Mouse (Mus musculus) lung, embryonic 14.5 days (tissue): ENCODE results near the gene Stk11ip. TPM values are rescaled to one million over a fixed set of nuclear protein-coding genes. Genes with fewer than 3 reads are reported as not detected.
A peak's percentile ranks its signal among the peaks of the same experiment; 100 is the strongest.

Experiments used
- ATAC-seq: fragments of 200-750 bp; cut with Nextera tagmentation; 2 replicates; pipeline ENCODE4 v1.8.0; 2017; ENCODE audit warnings: mild to moderate bottlenecking, moderate TSS enrichment, moderate library complexity; ENCODE audit not compliant: insufficient read depth
- DNase-seq: peaks from one replicate; pipeline ENCODE4 v3.0.0-alpha.2; 2015
- H3K27ac ChIP-seq: fragments of 300-500 bp; sonication (generic); 2 replicates; pipeline ENCODE4 v1.5.1; 2014; ENCODE audit warnings: low read depth, mild to moderate bottlenecking, moderate library complexity
- H3K27me3 ChIP-seq: fragments of 300-500 bp; sonication (generic); 2 replicates; pipeline ENCODE4 v1.6.1; 2014; ENCODE audit warnings: low read length, control low read depth; ENCODE audit not compliant: insufficient read depth
- H3K36me3 ChIP-seq: fragments of 300-500 bp; sonication (generic); 2 replicates; pipeline ENCODE4 v1.6.1; 2014; ENCODE audit warnings: control low read depth; ENCODE audit not compliant: insufficient read depth
- H3K4me1 ChIP-seq: fragments of 300-500 bp; sonication (generic); 2 replicates; pipeline ENCODE4 v1.6.1; 2014; ENCODE audit warnings: antibody characterized with exemption, control low read depth; ENCODE audit not compliant: insufficient read depth
- H3K4me2 ChIP-seq: fragments of 300-500 bp; sonication (generic); 2 replicates; pipeline ENCODE4 v1.6.1; 2014; ENCODE audit warnings: mild to moderate bottlenecking
- H3K4me3 ChIP-seq: fragments of 300-500 bp; sonication (generic); 2 replicates; pipeline ENCODE4 v1.5.1; 2014; ENCODE audit warnings: low read depth, low read length
- H3K9ac ChIP-seq: fragments of 300-500 bp; sonication (generic); 2 replicates; pipeline ENCODE4 v1.6.1; 2014
- H3K9me3 ChIP-seq: fragments of 300-500 bp; sonication (generic); 2 replicates; pipeline ENCODE4 v1.6.1; 2016; ENCODE audit warnings: low read depth, low read length, control low read depth
- CTCF ChIP-seq: IDR thresholded peaks from 2 replicates; pipeline ENCODE4 v1.5.1; 2016; ENCODE audit warnings: antibody characterized with exemption, low read depth
- WGBS: fragments of 180-500 bp; shearing (Covaris S2); extraction: QIAGEN DNeasy Blood & Tissue Kit; methylation state at CpG from one replicate; pipeline ENCODE4 v1.1.7; 2014; 5-methylcytosine and 5-hydroxymethylcytosine counted together
- polyA plus RNA-seq: library from polyadenylated mRNA; unstranded; fragments of >200 nt; fragmentation: Nextera tagmentation; extraction: Ambion mirVana; gene quantifications from 2 replicates; pipeline ENCODE4 v1.2.1, GENCODE M21; 2014

Stk11ip gene
- polyA plus RNA-seq, 1 experiment from 2014 or later, result 19.0 TPM

DNA sequence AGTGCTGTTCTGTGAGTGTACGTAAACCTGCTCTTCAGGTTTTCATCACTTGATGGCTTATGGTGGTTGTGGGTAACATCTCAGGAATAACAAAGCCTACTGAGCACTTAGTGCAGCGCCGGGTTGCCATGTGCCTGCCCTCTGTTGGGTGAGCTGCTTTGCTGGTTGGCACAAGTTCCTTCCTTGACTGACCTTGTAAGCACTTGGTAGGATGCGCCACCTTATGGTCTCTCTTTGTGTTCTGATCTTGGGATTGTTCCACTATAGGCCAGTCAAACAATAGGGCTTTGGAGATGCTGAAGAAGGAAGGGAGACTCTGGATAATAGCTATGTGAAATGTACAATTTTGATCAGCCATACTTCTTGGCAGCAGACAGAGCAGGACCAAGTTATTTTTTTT is 9.2 kb downstream of the Stk11ip start:
- WGBS, result 68% methylated on average over 4 of the region's 4 CpGs
- H3K9ac ChIP-seq, result no peak overlapping the region
- peaks cover 79% of the 10 kb centered on the region for H3K36me3 ChIP-seq

DNA sequence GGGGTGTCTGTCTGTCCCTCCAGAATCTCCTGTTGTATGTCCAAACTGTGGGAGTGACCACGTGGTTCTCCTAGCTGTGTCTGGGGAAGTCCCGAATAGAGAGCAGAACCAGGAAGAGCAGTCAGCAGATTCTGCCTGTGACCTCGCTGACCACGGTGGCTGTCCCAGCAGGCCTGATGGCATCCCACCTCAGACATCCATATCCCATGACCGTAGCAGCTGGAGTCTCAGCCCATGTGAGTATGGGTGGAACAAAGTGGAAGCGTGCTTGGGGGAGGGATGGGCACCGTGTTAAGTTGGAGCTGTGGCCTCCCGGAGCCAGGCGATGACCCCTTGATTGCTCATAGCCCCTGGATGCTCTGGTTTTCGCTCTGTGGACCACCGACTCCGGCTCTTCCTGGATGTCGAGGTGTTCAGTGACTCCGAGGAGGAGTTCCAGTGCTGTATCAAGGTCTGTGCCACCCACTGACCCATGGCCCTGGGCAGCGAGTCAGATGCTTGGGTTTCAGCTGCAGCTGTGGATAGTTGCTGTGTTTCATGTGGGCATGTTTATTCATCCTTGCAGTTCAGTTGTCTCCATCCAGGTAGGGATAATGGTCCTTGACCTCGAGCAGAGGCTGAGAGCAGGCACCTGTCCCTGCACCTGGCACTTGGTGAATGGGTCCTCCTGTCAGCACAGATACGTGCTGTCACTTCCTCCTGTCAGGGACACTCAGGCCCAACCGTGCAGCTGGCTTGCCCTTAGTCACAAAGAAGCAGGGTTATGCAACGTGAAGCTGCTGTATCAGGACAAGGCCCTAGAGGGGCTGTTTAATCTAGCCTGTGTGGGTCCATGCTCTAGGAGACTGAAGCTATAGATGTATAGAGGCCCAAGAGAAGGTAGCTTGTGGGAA is 11.2 kb downstream of the Stk11ip start:
- Histone ChIP-seq H3K27me3 (no peaks in the 10 kb centered on the region), H3K4me3 (no peak overlapping the region), H3K9me3 (no peaks in the 10 kb centered on the region), H3K4me1 (no peaks in the 10 kb centered on the region), H3K4me2 (no peak overlapping the region), H3K36me3 (peaks cover 81% of the 10 kb centered on the region), H3K9ac (no peak overlapping the region), H3K27ac (no peak overlapping the region)
- ATAC-seq (no peak), DNase-seq (no peak)
- 86% methylated on average over 19 of the region's 19 CpGs for WGBS
- no peak for TF ChIP-seq CTCF

More for the DNA sequence above, 9.2 kb downstream of the Stk11ip start:
- no peaks in the 10 kb centered on the region for H3K27me3 ChIP-seq
- no peak overlapping the region for H3K4me3 ChIP-seq
- peak; percentile 41 for DNase-seq
- H3K9me3 ChIP-seq, result no peaks in the 10 kb centered on the region
- peak; percentile 47 for TF ChIP-seq CTCF
- H3K4me1 ChIP-seq, result no peaks in the 10 kb centered on the region
- H3K27ac ChIP-seq, result no peak overlapping the region
- H3K4me2 ChIP-seq, result no peak overlapping the region
- ATAC-seq, result no peak

DNA sequence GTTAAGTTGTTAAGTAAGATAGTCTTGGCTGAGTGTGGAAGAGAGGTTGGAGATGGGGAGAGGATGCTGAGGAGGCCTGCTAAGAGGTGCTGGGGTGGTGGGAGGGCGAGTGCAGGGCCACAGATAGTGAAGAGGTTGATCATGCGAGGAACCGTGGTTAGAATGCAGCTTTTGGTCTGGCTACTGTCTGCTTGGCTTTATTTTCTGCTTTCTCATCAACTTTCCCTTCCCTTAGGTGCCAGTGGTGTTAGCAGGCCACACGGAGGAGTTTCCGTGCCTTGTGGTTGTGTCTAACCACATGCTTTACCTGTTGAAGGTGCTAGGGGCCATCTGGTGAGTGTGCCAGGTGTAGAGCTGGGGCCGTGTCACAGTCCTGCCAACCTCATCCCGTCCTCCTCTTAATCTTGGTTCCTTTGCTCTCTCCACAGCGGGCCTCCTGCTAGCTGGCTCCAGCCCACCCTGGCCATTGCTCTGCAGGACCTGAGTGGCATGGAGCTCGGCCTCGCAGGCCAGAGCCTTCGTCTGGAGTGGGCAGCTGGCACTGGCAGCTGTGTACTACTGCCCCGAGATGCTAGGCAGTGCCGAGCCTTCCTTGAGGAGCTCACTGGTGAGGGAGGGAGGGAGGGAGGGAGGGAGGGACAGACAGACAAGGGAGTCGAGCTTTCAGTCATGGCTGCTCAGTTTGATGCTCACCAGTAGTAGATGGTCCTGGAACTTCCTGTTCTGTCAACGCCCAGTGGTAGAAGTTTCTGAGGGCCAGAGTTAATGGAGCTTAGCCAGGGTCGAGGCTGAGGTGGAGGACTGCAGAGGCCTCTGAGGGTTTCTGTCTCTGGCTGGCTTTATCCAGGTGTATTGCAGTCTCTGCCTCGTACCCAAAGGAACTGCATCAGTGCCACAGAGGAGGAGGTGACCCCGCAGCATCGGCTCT is 12.3 kb downstream of the Stk11ip start:
- ATAC-seq (no peak), DNase-seq (no peak)
- Histone ChIP-seq H3K9me3 (no peaks in the 10 kb centered on the region), H3K9ac (no peak overlapping the region), H3K36me3 (peaks cover 71% of the 10 kb centered on the region), H3K4me1 (no peaks in the 10 kb centered on the region), H3K27ac (no peak overlapping the region), H3K27me3 (no peaks in the 10 kb centered on the region), H3K4me2 (no peak overlapping the region), H3K4me3 (no peak overlapping the region)
- TF ChIP-seq CTCF, result no peak
- WGBS, result 84% methylated on average over 19 of the region's 19 CpGs

DNA sequence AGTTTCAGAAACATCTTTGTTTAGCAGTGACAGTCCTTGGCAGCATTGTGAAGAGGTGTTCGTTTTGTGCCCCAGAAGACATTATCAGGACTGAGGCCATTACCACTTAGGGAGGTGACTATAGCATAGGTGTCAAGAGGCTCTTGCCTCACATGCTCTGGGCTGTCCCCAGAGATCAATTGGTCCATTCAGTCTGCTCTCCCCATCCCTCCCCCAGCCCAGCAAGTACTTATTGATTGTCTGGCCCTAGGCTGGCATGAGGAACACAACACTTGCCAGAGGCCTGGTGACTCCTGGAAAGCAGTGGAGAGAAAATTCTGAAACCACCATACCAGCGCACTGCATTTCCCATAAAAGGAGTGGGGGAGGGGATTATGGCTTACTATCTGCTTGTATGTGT is 16.3 kb downstream of the Stk11ip start:
- Histone ChIP-seq H3K4me1 (no peaks in the 10 kb centered on the region), H3K9me3 (no peaks in the 10 kb centered on the region), H3K4me3 (no peak overlapping the region), H3K4me2 (no peak overlapping the region), H3K36me3 (peaks cover 36% of the 10 kb centered on the region), H3K27me3 (no peaks in the 10 kb centered on the region), H3K9ac (no peak overlapping the region), H3K27ac (no peak overlapping the region)
- 77% methylated on average over 2 of the region's 2 CpGs for WGBS
- DNase-seq (no peak), ATAC-seq (no peak)
- no peak for TF ChIP-seq CTCF

DNA sequence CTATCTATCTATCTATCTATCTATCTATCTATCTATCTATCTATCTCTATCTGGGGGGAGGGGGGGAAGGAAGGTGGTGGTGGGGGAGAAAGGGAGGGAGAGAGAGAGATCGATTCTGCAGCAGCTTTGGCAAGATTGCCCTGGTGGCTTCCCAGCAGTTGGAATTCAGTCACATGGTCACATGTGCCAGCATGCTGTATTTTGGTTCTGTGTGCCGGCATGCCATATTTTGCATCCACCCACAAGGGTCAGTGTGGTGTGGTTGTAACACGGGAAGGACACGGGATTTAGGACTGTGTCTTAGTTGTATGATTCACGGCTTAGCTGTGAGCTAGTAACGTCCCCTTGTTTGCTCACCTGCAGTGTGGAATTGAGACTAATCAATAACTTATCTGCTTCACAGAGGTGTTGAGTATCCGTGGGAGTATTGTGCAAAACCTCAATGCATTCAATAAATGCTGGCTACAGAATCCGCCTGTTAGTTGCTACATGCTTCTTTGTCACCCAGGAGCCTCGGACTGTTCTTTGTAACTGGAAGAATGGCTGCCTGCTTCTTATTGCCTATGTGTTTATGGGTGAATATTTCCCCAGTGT is 17.4 kb downstream of the Stk11ip start:
- no peak for TF ChIP-seq CTCF
- peaks cover 26% of the 10 kb centered on the region for H3K36me3 ChIP-seq
- H3K9me3 ChIP-seq, result no peaks in the 10 kb centered on the region
- H3K4me2 ChIP-seq, result no peak overlapping the region
- no peak overlapping the region for H3K9ac ChIP-seq
- no peak overlapping the region for H3K27ac ChIP-seq
- DNase-seq (no peak), ATAC-seq (no peak)
- H3K27me3 ChIP-seq, result no peaks in the 10 kb centered on the region
- no peaks in the 10 kb centered on the region for H3K4me1 ChIP-seq
- H3K4me3 ChIP-seq, result no peak overlapping the region
- 80% methylated on average over 9 of the region's 9 CpGs for WGBS

DNA sequence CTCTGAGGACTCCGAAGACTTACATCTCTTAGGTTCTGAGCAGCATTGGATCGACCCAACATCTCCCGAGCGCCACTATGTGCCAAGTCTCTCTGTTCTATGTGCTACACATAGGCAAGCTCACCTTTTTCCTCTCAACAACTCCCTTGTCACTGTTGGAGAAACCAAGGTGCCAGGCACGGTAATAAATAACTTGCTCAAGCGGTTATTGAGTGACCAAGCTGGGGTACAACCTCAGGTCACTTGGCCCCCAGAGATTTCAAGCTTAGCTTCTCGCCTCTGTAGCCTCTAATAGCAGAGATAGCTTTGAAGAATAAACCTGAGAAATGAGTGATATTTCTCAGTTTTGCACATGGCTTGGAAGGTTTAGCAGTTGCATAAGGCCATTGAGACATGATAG is 20.2 kb downstream of the Stk11ip start:
- ATAC-seq (no peak), DNase-seq (no peak)
- Histone ChIP-seq H3K9me3 (no peaks in the 10 kb centered on the region), H3K27me3 (no peaks in the 10 kb centered on the region), H3K36me3 (peaks cover 2% of the 10 kb centered on the region; the same call in 1 of the 2 replicates), H3K4me2 (no peak overlapping the region), H3K4me3 (no peak overlapping the region), H3K27ac (no peak overlapping the region), H3K9ac (no peak overlapping the region), H3K4me1 (peaks cover 6% of the 10 kb centered on the region; the same call in 1 of the 2 replicates)
- WGBS, result 83% methylated on average over 7 of the region's 7 CpGs
- no peak for TF ChIP-seq CTCF
